Comparison of ENCODE assay signal across 12 mouse cellular contexts in genomic region chr3:97048360-97048759, GRCm38 (mm10).
DNase-seq lines count a peak whose midpoint lies in the region; ATAC-seq and TF ChIP-seq lines count a peak whose summit lies in the region.
"Had no signal": no experiment of that assay in that cellular context is flagged by ENCODE, and none has a peak within 500 bp of the region (broad histone marks: within the 10 kb centered on the region; RNA-seq: fewer than 3 reads in every experiment).

No protein-coding gene starts in this region.

- ATAC-seq in stomach, postnatal 0 days (ENCODE audit: low FRiP score, low TSS enrichment) = no peak
- ATAC-seq in erythroblast, adult 5-6 weeks (replicated peaks; ENCODE audit: low FRiP score, poor library complexity, severe bottlenecking) = no peak

- H3K9ac ChIP-seq in stomach, postnatal 0 days (ENCODE audit: low read length) = no peak overlapping the region

- no peak for DNase-seq in left cerebral cortex, adult 2 months (ENCODE audit: extremely low spot score in 1 of 2, low spot score in 2 of 2)
- DNase-seq in left cerebral cortex, postnatal 10 days (ENCODE audit: extremely low spot score in 1 of 2, low spot score in 2 of 2) = no peak
- DNase-seq in MEL-GATA-1-ER (ENCODE audit: extremely low read depth, low read depth) = peak; percentile 35
- no peak for DNase-seq in stomach, postnatal 0 days (ENCODE audit: low spot score)
- no peak for DNase-seq in retina, postnatal 1 day
- DNase-seq: adrenal gland, adult 2 months; cerebellum, adult 2 months; lung, postnatal 36 days had no signal

- H3K27me3 ChIP-seq in E14TG2a.4 (ENCODE audit: insufficient read depth, low read length) = no peaks in the 10 kb centered on the region
- H3K27me3 ChIP-seq in stomach, postnatal 0 days (ENCODE audit: control insufficient read depth, insufficient read depth, low read length) = no peaks in the 10 kb centered on the region

- peaks cover 4% of the 10 kb centered on the region; the same call in 1 of the 2 replicates for H3K9me3 ChIP-seq in E14TG2a.4 (ENCODE audit: low read length)
- no peaks in the 10 kb centered on the region for H3K9me3 ChIP-seq in stomach, postnatal 0 days (ENCODE audit: control insufficient read depth, low read length)
- H3K9me3 ChIP-seq: limb, embryonic 10.5 days had no signal

- no peak overlapping the region for H3K27ac ChIP-seq in left cerebral cortex, adult 2 months
- no peak overlapping the region for H3K27ac ChIP-seq in stomach, postnatal 0 days (replicated peaks)
- H3K27ac ChIP-seq: embryonic facial prominence, embryonic 10.5 days; limb, embryonic 10.5 days had no signal

- H3K4me2 ChIP-seq in stomach, postnatal 0 days (replicated peaks; ENCODE audit: low read depth) = no peak overlapping the region

- intact Hi-C loops in left cerebral cortex, adult 2 months (cut with DNase I) = no loop called here
- intact Hi-C loops in left cerebral cortex, postnatal 10 days (cut with DNase I) = no loop called here

- peak; percentile 7 for TF ChIP-seq CTCF in left cerebral cortex, adult 2 months (IDR thresholded peaks at IDR 0.05)
- peak; percentile 84 for TF ChIP-seq CTCF in E14TG2a.4 (conservative IDR thresholded peaks at IDR 0.05; ENCODE audit: low read length)
- TF ChIP-seq CTCF in stomach, postnatal 0 days (IDR thresholded peaks at IDR 0.05; ENCODE audit: low read depth) = peak; percentile 52

- no peak for TF ChIP-seq EP300 in stomach, postnatal 0 days (optimal IDR thresholded peaks at IDR 0.05)

- H3K4me3 ChIP-seq in left cerebral cortex, adult 2 months = no peak overlapping the region
- H3K4me3 ChIP-seq in E14TG2a.4 (replicated peaks; ENCODE audit: low read length) = no peak overlapping the region
- H3K4me3 ChIP-seq in stomach, postnatal 0 days (ENCODE audit: low read depth, low read length) = no peak overlapping the region
- H3K4me3 ChIP-seq: embryonic facial prominence, embryonic 10.5 days; limb, embryonic 10.5 days had no signal

- H3K36me3 ChIP-seq in E14TG2a.4 (ENCODE audit: insufficient read depth, low read length) = no peaks in the 10 kb centered on the region
- no peaks in the 10 kb centered on the region for H3K36me3 ChIP-seq in stomach, postnatal 0 days (ENCODE audit: control insufficient read depth, insufficient read depth, low read length)
- H3K36me3 ChIP-seq: embryonic facial prominence, embryonic 10.5 days; limb, embryonic 10.5 days had no signal

- H3K4me1 ChIP-seq in E14TG2a.4 (replicated peaks; ENCODE audit: low read depth, low read length) = peaks cover 11% of the 10 kb centered on the region
- H3K4me1 ChIP-seq in stomach, postnatal 0 days (replicated peaks; ENCODE audit: control insufficient read depth, insufficient read depth) = 0 out of 2 replicates have a peak, but pooled peaks cover 2% of the 10 kb centered on the region

Comparison
In these comparisons a context has a peak if more than half of its experiments do, and no peak if none do; other contexts are left out.
1. CTCF ChIP-seq: peak in every context shown above with its lines; median percentile 84 in E14TG2a.4; 52 in stomach, postnatal 0 days; 7 in left cerebral cortex, adult 2 months.